Mouse (Mus musculus) forebrain, embryonic 10.5 days (tissue): Measurements from ENCODE around the gene Kcnj10. TPM values are rescaled to one million over a fixed set of nuclear protein-coding genes. Genes with fewer than 3 reads are reported as not detected.

Experiments used
- DNase-seq: peaks from one replicate; pipeline ENCODE4 v3.0.0-alpha.2; 2017; ENCODE audit warnings: low spot score; ENCODE audit errors: extremely low spot score
- H3K27ac ChIP-seq: fragments of 300-500 bp; sonication (generic); 2 replicates; pipeline ENCODE4 v1.5.1; 2016; ENCODE audit warnings: mild to moderate bottlenecking
- H3K27me3 ChIP-seq: fragments of 300-500 bp; sonication (generic); 2 replicates; pipeline ENCODE4 v1.6.1; 2016; ENCODE audit warnings: mild to moderate bottlenecking; ENCODE audit not compliant: poor library complexity, severe bottlenecking
- H3K36me3 ChIP-seq: fragments of 300-500 bp; sonication (generic); replicated peaks from 2 replicates; pipeline ENCODE4 v1.6.1; 2016; ENCODE audit warnings: mild to moderate bottlenecking, moderate library complexity
- H3K4me1 ChIP-seq: fragments of 300-500 bp; sonication (generic); 2 replicates; pipeline ENCODE4 v1.6.1; 2016
- H3K4me3 ChIP-seq: fragments of 300-500 bp; sonication (generic); 2 replicates; pipeline ENCODE4 v1.5.1; 2016; ENCODE audit warnings: mild to moderate bottlenecking, moderate library complexity
- H3K9me3 ChIP-seq: fragments of 300-500 bp; sonication (generic); 2 replicates; pipeline ENCODE4 v1.6.1; 2016; ENCODE audit warnings: mild to moderate bottlenecking, moderate library complexity
- WGBS: fragments of 180-500 bp; shearing (Covaris S2); methylation state at CpG from one replicate; pipeline ENCODE4 v1.1.7; 2016; 5-methylcytosine and 5-hydroxymethylcytosine counted together
- polyA plus RNA-seq: library from polyadenylated mRNA; unstranded; fragments of >200 nt; fragmentation: Nextera tagmentation; extraction: Ambion mirVana; gene quantifications from 2 replicates; pipeline ENCODE4 v1.2.1, GENCODE M21; 2016

The Kcnj10 gene
- polyA plus RNA-seq, 1 experiment from 2014 or later = 0.47 TPM

DNA sequence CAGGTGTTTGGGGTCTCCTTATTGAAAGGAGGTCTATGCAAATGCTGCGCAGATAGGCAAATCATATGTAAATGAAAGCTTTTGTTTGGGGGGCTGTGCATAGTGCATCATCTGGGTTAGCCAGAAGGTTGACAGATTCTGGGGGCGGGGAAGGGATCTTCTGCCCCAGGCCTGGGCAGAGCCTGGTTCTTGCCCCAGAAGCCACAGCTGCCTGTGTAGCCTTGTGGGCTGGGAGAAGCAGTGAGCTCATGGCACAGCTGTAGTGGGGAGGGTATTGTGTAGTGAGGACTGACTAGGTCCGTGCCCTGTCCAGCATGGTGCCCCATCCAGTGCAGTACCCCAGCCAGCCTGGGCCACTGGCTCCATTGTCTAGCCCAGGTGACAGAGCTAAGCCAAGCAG is 26.1 kb upstream of the Kcnj10 start:
- WGBS = 78% methylated on average over 3 of the region's 3 CpGs
- peaks cover 43% of the 10 kb centered on the region for H3K36me3 ChIP-seq
- peaks cover 82% of the 10 kb centered on the region for H3K4me1 ChIP-seq
- H3K27ac ChIP-seq = peak overlapping the region; percentile 91; the same call in 1 of the 2 replicates
- no peak overlapping the region for H3K4me3 ChIP-seq
- H3K9me3 ChIP-seq = no peaks in the 10 kb centered on the region
- no peak for DNase-seq
- H3K27me3 ChIP-seq = peaks cover 43% of the 10 kb centered on the region

- Histone ChIP-seq H3K27me3 (peaks cover 50% of the 10 kb centered on the region), H3K4me1 (peaks cover 78% of the 10 kb centered on the region), H3K9me3 (no peaks in the 10 kb centered on the region), H3K27ac (peak overlapping the region; percentile 71), H3K36me3 (peaks cover 55% of the 10 kb centered on the region), H3K4me3 (no peak overlapping the region)
- 58% methylated on average over 18 of the region's 18 CpGs for WGBS
- no peak for DNase-seq
These were observed 23.6 kb upstream of the Kcnj10 start for GRCm38 (mm10) chr1:172317431-172317830.

GRCm38 (mm10) chr1:172317946-172318345 is 23.1 kb upstream of the Kcnj10 start:
- Histone ChIP-seq H3K4me3 (no peak overlapping the region), H3K27me3 (peaks cover 55% of the 10 kb centered on the region), H3K27ac (peak overlapping the region; percentile 54; the same call in 1 of the 2 replicates), H3K36me3 (peaks cover 55% of the 10 kb centered on the region), H3K4me1 (peaks cover 78% of the 10 kb centered on the region), H3K9me3 (no peaks in the 10 kb centered on the region)
- 56% methylated on average over 15 of the region's 15 CpGs for WGBS
- DNase-seq = no peak

- Histone ChIP-seq H3K36me3 (peaks cover 55% of the 10 kb centered on the region), H3K27me3 (peaks cover 53% of the 10 kb centered on the region), H3K27ac (peak overlapping the region; percentile 54; the same call in 1 of the 2 replicates), H3K4me1 (peaks cover 78% of the 10 kb centered on the region), H3K9me3 (no peaks in the 10 kb centered on the region), H3K4me3 (no peak overlapping the region)
- WGBS = 89% methylated on average over 19 of the region's 19 CpGs
- DNase-seq = no peak
These were observed 22.5 kb upstream of the Kcnj10 start for GRCm38 (mm10) chr1:172318424-172319035.

DNA sequence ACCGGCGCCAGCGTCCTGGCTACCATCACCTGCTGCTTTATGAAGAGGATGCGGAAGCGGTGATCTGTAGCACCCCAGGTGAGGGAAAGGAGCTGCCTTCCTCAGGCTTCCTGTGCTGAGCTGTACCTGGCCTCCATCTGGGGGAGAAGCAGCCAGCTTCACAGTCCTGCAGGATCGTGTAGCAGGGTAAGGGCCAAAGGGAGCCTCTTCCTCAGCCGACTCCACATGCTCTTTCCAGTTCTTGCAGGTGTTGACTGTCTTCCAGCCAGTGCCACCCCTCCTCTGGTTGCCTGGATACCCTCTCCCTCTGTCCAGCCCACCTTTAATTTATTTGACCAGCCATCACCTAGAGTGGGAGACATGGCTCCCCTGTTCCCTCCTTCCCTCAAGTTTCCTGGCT is 21.7 kb upstream of the Kcnj10 start:
- 91% methylated on average over 7 of the region's 7 CpGs for WGBS
- Histone ChIP-seq H3K27ac (peak overlapping the region; percentile 54), H3K9me3 (no peaks in the 10 kb centered on the region), H3K36me3 (peaks cover 55% of the 10 kb centered on the region), H3K27me3 (peaks cover 49% of the 10 kb centered on the region), H3K4me3 (no peak overlapping the region), H3K4me1 (peaks cover 77% of the 10 kb centered on the region)
- no peak for DNase-seq

DNA sequence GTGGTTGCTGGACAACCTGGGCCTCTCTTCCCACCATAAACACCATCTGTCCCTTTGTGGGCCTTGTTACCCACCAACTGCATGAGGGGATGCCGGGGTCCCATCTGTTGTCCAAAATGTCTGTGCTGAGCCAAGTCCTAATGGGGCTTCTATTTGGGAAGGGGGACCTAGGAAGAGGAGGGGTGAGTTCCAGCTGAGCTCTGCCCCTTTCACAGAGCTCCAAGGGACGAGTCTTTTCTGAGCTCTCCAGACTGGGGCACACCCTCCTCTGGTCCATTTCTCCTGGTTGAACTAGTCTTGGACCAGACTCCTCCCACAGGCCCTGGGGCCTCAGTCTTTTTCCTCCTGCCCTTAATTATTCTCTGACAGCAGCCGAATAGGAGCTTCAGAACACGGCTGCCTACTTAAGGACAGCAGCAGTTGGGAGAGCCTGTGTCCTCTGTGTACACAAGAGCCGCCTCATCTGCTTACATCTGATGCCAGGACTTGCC is 21.0 kb upstream of the Kcnj10 start:
- H3K4me1 ChIP-seq = peaks cover 77% of the 10 kb centered on the region
- H3K27me3 ChIP-seq = peaks cover 55% of the 10 kb centered on the region
- H3K27ac ChIP-seq = peak overlapping the region; percentile 54; the same call in 1 of the 2 replicates
- WGBS = 44% methylated on average over 5 of the region's 5 CpGs
- no peak overlapping the region for H3K4me3 ChIP-seq
- no peak for DNase-seq
- H3K36me3 ChIP-seq = peaks cover 55% of the 10 kb centered on the region
- no peaks in the 10 kb centered on the region for H3K9me3 ChIP-seq

- Histone ChIP-seq H3K9me3 (no peaks in the 10 kb centered on the region), H3K4me3 (no peak overlapping the region), H3K36me3 (peaks cover 34% of the 10 kb centered on the region), H3K27ac (peak overlapping the region; percentile 70), H3K4me1 (peaks cover 79% of the 10 kb centered on the region), H3K27me3 (peaks cover 77% of the 10 kb centered on the region)
- no peak for DNase-seq
- 44% methylated on average over 13 of the region's 13 CpGs for WGBS
These were observed 18.3 kb upstream of the Kcnj10 start for GRCm38 (mm10) chr1:172322725-172323124.

- H3K36me3 ChIP-seq = peaks cover 28% of the 10 kb centered on the region
- H3K4me3 ChIP-seq = no peak overlapping the region
- no peaks in the 10 kb centered on the region for H3K9me3 ChIP-seq
- H3K27ac ChIP-seq = peak overlapping the region; percentile 70
- 14% methylated on average over 5 of the region's 5 CpGs for WGBS
- peaks cover 77% of the 10 kb centered on the region for H3K27me3 ChIP-seq
- DNase-seq = no peak
- peaks cover 73% of the 10 kb centered on the region for H3K4me1 ChIP-seq
These were observed 17.7 kb upstream of the Kcnj10 start for GRCm38 (mm10) chr1:172323298-172323697.

- Histone ChIP-seq H3K4me1 (peaks cover 69% of the 10 kb centered on the region), H3K4me3 (no peak overlapping the region), H3K9me3 (no peaks in the 10 kb centered on the region), H3K27me3 (peaks cover 77% of the 10 kb centered on the region), H3K36me3 (peaks cover 23% of the 10 kb centered on the region), H3K27ac (peak overlapping the region; percentile 70; the same call in 1 of the 2 replicates)
- 53% methylated on average over 6 of the region's 6 CpGs for WGBS
- no peak for DNase-seq
These were observed 17.1 kb upstream of the Kcnj10 start for GRCm38 (mm10) chr1:172323801-172324359.

- no peaks in the 10 kb centered on the region for H3K9me3 ChIP-seq
- peaks cover 69% of the 10 kb centered on the region for H3K4me1 ChIP-seq
- no peak overlapping the region for H3K4me3 ChIP-seq
- peaks cover 84% of the 10 kb centered on the region for H3K27me3 ChIP-seq
- DNase-seq = peak; percentile 77
- peak overlapping the region; percentile 45; the same call in 1 of the 2 replicates for H3K27ac ChIP-seq
- 14% methylated on average over 7 of the region's 7 CpGs for WGBS
- peaks cover 14% of the 10 kb centered on the region for H3K36me3 ChIP-seq
These were observed 16.3 kb upstream of the Kcnj10 start for GRCm38 (mm10) chr1:172324725-172325124.

DNA sequence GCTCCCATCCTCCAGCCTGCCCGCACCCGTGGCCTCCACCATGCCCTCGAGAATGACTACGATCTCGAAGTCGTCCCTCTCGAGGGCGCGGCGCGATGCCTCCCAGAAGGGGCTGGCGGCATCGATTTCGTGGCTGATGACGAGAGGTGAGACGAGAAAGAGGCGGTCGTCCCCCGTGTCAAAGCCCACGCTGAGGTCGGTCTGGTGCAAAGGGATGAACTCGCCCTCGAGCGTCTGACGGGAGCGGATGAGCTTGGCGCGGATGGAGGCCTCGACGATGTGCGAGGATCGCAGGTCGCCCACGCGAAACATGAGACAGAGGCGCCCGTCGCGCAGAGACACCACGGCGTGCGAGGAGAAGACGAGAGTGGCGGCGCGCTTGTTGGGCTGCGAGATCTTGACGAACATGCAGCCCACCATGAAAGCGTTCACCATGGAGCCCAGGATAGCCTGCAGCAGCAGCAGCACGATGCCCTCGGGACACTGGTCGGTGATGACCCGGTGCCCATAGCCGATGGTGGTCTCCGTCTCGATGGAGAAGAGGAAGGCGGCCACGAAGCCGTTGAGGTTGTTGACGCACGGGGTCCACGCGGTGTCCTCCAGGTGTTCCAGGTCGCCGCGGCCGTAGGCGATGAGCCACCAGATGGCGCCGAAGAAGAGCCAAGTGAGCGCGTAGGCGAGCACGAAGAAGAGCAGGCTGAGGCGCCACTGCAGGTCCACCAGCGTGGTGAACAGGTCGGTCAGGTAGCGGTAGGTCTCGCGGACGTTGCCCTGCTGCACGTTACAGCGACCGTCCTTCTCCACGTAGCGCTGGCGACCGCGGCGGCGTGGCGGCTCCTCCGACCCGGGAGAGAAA is 15.1 kb upstream of the Kcnj10 start:
- H3K36me3 ChIP-seq = peaks cover 5% of the 10 kb centered on the region
- no peaks in the 10 kb centered on the region for H3K9me3 ChIP-seq
- DNase-seq = peak; percentile 75
- H3K27me3 ChIP-seq = peaks cover 91% of the 10 kb centered on the region
- peak overlapping the region; percentile 41 for H3K27ac ChIP-seq
- H3K4me3 ChIP-seq = peak overlapping the region; percentile 55
- 26% methylated on average over 94 of the region's 94 CpGs for WGBS
- H3K4me1 ChIP-seq = peaks cover 58% of the 10 kb centered on the region

- Histone ChIP-seq H3K4me1 (peaks cover 54% of the 10 kb centered on the region), H3K36me3 (no peaks in the 10 kb centered on the region), H3K27ac (no peak overlapping the region), H3K9me3 (no peaks in the 10 kb centered on the region), H3K27me3 (peaks cover 90% of the 10 kb centered on the region), H3K4me3 (peak overlapping the region; percentile 55)
- WGBS = 57% methylated on average over 11 of the region's 11 CpGs
- DNase-seq = no peak
These were observed 14.3 kb upstream of the Kcnj10 start for GRCm38 (mm10) chr1:172326684-172327083.
